Mouse (Mus musculus): ENCODE data around the gene Socs5.

Gene Socs5

DNA sequence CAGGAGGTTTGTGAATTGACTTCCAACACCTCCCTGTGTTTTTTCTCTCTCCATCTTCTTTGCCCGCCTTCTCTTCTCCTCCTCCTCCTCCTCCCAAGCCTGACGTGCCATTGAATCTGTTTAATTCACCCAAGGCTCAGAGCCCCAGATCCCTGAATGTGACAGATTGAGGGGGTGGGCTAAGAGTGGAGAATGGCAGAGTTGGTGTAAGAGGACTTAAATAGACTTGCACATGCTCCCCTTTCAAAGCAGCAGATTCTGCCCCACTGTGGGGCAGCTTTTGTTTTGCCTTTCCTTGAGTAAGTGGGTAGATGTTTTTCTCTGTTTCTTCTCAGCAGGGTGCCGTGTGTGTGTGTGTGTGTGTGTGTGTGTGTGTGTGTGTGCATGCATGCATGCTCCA lies 61.6 kb downstream of the Socs5 start:
- no peak for DNase-seq

DNA sequence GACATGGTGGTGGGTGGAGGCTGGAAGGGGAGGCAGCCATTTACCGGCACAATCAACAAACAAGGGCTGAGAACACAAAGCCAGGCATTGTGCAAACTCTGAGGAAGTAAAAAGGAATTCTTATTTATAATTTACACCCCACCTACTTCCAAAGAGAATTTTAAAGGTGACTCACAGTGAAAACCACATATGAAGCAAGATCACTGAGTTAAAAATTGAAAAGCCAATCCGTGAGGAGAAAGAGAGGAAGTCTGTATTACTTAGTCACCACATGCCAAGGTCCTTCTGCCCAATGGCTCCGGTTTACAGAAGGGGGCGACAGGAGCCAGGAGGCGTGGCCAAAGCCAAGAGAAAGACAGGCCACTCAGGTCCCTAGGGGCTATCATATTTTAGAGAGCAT lies 62.9 kb downstream of the Socs5 start:
- no peak for DNase-seq

DNA sequence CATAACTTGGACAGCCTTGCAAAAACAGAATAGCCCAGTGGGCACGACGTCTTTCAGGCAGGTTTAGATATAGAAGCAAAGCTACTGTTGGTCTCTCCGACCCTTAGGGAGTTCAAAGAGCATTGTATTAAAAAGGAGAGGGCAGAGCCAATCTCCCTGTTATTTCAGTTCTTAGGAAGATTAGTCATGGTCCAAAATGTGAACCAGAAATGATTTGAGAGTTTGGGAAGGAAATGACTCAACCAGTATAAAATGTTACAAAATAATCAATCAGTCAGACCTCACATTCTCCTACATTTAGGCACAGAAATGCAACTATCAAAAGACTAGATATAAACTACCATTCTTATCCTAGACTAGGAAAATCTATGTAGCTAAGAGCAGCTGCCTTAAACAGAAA lies 64.6 kb downstream of the Socs5 start:
- DNase-seq = no peak

DNA sequence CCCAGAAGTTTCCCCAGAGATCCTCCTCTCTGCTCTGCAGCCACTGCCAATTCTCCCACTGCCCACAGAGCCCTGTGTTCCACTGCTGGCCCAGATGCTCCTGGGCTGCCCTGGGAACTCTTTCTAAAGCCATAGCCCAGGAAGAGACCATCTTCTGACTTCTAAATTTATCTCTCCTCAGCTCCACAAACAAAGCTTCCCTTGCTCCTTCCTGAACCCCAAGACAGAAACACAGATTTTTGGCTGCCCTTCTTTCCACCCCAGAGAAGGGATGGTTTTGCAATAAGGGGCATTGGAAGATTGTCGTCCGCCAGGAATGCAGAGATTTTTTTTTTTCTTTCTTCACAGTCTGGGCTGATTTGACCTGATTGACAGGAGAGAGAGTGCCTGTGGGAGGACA lies 66.5 kb downstream of the Socs5 start:
- DNase-seq = no peak

DNA sequence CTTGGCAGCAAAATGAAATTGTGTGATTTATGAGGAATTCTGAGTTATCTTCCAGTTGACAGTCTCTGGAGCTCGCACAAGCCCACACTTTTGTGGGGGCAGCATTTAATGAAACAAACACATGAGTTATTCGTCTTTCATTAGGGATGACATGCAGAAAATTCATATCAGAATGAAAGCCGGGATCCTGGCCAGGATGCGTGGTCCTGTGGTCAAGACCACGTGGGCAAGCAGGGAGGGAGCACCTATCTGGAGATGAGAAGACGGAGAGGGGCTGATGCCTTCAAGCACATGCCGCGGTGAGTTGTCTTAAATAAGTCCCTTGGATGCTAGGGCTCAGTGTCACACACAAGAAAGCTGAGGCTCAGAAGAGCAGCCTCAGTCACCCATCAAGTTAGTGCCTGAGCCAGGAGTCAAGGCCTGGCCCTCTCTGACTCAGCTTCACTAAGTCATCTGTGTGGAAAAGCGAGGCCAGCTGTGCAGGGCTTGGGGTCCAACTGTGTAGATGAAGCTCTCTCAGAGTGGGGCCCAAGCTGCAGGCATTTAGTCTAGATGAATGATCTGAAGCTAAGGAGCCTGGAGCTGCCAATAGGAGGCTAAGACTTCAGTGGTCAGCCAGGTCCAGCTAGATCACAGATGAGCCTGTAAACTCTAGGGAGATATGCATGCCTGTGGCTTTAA lies 67.3 kb downstream of the Socs5 start:
- no peak for DNase-seq

DNA sequence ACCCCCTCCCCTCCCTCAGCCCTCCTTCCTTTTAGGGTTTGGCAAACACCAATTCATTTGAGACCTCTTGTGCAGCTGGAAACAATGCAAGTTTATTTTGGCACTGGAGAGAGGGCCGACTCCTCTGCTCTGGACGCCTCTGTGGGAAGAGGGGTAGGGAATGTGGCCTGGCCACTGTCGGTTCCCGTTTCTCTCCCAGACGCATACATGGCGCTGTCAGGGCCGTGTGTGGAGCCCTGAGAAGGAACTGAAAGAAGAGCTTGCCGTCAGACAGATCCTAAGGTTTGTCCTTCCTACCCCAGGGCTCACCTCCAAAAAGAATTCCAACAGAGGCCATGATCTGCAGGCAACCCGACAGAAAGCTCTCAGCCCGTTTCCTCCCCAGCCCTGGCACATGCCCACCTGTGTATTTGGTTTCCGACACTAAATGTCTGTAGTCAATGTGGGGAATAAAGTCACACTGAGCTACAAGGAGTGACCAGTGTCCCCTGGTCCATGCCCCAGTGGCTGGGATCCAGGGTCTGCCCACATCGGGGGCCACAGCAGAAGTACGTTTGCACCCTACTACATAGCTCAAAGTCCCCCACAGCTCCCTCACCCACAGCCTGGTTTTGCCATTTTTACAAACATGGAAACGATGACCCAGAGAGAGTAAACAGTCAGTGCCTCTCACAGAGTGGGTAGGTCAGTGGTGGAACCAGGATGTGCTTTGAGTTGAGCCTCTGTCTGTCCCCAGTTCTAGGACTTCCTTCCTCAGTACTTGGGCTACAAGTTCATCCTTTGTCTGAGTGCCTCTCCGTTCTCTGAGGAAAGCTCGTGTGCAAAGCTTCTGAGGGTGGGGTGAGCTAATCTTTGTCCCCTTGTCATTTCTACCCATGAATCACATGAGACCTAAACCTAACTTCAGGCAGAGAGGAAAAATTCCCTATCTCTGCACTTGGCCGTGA lies 68.9 kb downstream of the Socs5 start:
- peak; percentile 23 for DNase-seq

DNA sequence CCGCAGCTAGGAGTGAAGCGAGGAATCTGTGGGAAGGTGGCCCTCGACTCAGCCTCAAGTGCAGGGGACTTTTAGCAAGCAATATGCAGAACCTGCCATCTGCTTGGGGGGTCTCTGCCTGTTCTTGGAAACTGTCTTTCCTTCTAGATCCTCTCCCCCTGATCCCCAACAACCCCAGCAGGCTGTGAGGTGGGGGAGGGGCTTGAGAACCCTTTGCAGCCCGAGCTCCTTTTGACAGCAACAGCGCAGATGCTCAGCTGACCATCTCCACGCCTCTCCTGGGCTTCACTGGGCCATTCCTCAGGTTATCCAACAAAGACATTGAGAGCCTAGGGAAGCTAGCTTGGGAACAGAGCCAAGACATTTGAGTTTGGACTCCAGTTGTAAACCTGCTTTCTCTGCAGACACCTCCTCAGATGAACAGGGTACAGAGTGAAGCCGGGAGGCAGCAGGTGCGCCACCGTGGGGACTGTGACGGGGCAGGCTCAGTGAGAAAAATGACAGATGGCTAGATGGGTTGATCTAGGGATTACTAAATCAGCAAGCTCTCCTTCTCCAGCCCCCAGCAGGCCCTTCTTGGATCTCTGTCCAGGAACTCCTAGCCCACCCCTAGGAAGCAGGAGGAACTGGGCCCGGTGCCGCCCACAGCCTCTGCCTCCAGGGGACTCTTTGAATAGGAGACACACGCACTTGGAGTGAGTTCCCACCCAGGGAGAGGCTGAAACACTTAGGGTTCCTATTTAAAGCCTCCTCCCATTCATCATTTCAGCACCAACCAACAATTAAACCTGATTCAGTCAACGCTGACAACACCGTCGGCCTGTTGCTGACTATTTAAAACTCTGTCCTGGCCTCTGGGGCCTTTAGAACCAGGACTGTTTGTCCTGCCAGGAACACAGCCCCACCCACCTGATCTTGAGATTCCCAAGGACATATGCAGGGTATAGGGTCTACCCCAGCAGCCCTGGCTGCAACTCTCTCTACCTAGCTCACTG lies 71.4 kb downstream of the Socs5 start:
- peak; percentile 26 for DNase-seq

DNA sequence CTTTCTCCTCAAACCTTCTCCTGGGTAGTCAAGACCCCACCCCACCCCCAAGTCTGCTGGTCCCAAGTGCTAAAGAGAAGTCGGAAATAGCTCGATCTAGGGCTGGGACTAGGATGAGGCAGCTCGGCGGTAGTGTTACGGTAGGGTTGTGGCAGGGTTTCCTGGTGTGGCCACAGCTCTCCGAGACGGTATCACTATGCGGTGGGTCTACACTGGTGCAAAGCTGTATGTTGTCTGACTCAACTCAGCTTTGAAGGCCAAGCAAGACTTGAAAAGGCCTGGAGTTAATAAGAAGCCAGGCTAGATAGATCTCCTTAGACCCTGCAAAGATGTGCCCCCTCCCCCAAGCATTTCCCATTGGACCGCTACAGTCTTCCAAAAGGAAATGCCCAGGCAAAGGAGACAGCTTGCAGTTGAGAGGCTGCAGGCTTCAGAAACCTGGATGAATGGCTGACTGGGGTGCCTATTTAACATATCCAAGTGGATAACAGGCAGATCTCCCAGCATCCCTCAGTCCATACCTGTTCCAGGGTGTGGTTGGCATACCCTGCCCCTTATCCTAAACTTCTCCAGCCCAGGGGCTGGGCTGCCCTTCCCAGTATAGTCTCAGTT lies 72.6 kb downstream of the Socs5 start:
- no peak for DNase-seq

DNA sequence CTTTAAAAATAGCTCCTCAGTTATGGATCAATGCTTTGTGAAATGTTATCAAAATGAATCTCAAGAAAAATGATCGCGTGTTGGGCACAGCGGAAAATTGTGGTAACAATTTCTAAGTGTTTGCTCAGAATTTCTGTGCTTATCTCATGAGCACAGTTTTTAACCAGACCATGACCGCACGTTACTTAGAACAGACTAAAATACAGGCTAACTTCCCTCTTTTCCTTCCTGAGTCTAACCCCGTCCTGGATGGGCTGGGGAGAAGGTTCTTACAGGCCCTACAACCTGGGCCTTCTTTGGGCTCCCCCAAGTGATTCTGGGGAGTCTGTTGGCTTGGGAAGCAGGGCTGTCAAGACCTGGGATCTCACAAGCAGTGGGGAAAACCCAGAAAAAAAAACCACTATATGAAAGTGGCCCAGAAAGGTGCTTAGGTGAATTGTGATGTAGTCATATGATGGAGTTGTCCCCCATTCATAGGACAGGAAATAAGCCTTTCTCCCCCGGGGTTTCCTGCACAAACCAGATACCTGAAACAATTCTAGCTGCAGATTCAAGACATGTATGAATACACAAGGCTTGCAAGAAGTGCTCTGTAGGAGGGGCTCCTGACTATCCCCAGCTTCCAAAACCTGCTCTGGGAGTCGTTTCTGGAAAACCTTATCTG lies 74.3 kb downstream of the Socs5 start:
- no peak for DNase-seq

DNA sequence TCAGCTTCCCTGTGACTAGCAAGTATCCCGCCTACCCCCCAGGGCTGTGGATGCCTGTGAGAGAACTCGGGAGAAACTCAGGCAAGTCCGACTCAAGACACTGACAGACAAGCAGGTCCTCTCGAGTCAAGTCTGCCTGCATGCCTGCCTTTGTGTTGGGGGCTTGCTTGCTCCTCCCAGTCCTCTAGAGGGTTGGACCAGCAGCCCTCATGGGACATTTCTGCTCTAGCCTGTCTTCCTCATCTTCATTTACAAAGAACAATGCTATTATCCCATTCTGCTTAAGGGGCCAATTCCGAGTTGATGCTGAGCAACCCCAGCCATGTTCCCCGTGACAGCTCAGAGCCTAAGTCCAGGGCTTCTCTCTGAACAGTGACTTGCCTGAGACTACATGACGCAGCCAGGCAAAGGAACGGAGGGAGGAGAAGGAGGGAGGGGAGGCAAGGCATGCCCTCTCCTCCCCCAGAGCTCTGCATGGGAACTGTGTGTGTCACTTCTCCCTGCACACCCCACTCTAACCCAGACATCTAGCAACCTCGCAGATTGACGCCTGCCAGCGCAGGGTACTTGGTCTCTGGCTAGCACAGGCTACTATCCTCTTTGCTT lies 78.1 kb downstream of the Socs5 start:
- DNase-seq = no peak

DNA sequence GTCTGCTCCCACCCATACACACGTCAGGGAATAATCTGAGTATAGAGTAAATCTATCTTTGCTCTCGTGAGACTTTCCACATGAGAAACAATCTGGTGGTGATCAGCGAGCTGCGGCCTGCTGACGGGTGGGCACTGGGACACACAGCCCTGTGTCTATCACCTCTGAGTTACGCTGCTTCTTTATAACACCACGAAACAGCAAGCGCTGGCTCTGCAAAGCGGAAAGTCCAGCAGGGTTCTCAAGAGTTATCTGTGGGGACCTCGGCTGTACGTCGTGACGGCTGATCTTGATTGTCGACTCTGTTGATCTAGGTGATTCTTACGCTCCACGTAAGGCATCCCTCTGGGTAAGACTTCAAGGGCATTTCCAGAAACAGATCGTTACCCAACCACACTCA lies 79.5 kb downstream of the Socs5 start:
- DNase-seq = no peak
